Mouse (Mus musculus): ENCODE data around the gene Mypn. TPM values are rescaled to one million over a fixed set of nuclear protein-coding genes. Genes with fewer than 3 reads are reported as not detected.
A peak's percentile ranks its signal among the peaks of the same experiment; 100 is the strongest.

Mypn gene
- polyA plus RNA-seq, 1 experiment from 2014 or later = 0.09 TPM

GRCm38 (mm10) chr10:63155668-63156350 is 47.9 kb downstream of the Mypn start:
- no peaks in the 10 kb centered on the region for H3K9me3 ChIP-seq (ENCODE audit: control insufficient read depth, low read length)
- 86% methylated on average over 4 of the region's 4 CpGs for WGBS
- H3K36me3 ChIP-seq (ENCODE audit: control insufficient read depth, insufficient read depth, low read length) = no peaks in the 10 kb centered on the region
- DNase-seq (ENCODE audit: low spot score) (no peak), ATAC-seq (ENCODE audit: low FRiP score) (no peak)
- H3K4me2 ChIP-seq (replicated peaks; ENCODE audit: low read depth, low read length) = no peak overlapping the region
- H3K27ac ChIP-seq (ENCODE audit: low read depth, low read length) = no peak overlapping the region
- no peak overlapping the region for H3K4me3 ChIP-seq (ENCODE audit: low read depth, low read length)
- H3K27me3 ChIP-seq (ENCODE audit: control insufficient read depth, insufficient read depth, low read length) = no peaks in the 10 kb centered on the region
- H3K9ac ChIP-seq (ENCODE audit: low read depth, low read length) = no peak overlapping the region
- no peaks in the 10 kb centered on the region for H3K4me1 ChIP-seq (replicated peaks; ENCODE audit: control insufficient read depth, insufficient read depth, low read length)

- DNase-seq (ENCODE audit: low spot score) (no peak), ATAC-seq (ENCODE audit: low FRiP score) (no peak)
- WGBS = 93% methylated on average over 4 of the region's 4 CpGs
- H3K4me3 ChIP-seq (ENCODE audit: low read depth, low read length) = no peak overlapping the region
- no peaks in the 10 kb centered on the region for H3K9me3 ChIP-seq (ENCODE audit: control insufficient read depth, low read length)
- H3K27me3 ChIP-seq (ENCODE audit: control insufficient read depth, insufficient read depth, low read length) = no peaks in the 10 kb centered on the region
- no peaks in the 10 kb centered on the region for H3K4me1 ChIP-seq (replicated peaks; ENCODE audit: control insufficient read depth, insufficient read depth, low read length)
- H3K36me3 ChIP-seq (ENCODE audit: control insufficient read depth, insufficient read depth, low read length) = no peaks in the 10 kb centered on the region
- no peak overlapping the region for H3K27ac ChIP-seq (ENCODE audit: low read depth, low read length)
- no peak overlapping the region for H3K9ac ChIP-seq (ENCODE audit: low read depth, low read length)
- no peak overlapping the region for H3K4me2 ChIP-seq (replicated peaks; ENCODE audit: low read depth, low read length)
Observed at GRCm38 (mm10) chr10:63154726-63155125, 49.0 kb downstream of the Mypn start.

GRCm38 (mm10) chr10:63154226-63154625 is 49.5 kb downstream of the Mypn start:
- 84% methylated on average over 6 of the region's 6 CpGs for WGBS
- no peak for ATAC-seq (ENCODE audit: low FRiP score)
- H3K4me1 ChIP-seq (replicated peaks; ENCODE audit: control insufficient read depth, insufficient read depth, low read length) = no peaks in the 10 kb centered on the region
- H3K4me3 ChIP-seq (ENCODE audit: low read depth, low read length) = no peak overlapping the region
- no peaks in the 10 kb centered on the region for H3K36me3 ChIP-seq (ENCODE audit: control insufficient read depth, insufficient read depth, low read length)
- DNase-seq (ENCODE audit: low spot score) = no peak
- no peaks in the 10 kb centered on the region for H3K9me3 ChIP-seq (ENCODE audit: control insufficient read depth, low read length)
- no peak overlapping the region for H3K27ac ChIP-seq (ENCODE audit: low read depth, low read length)
- no peak overlapping the region for H3K4me2 ChIP-seq (replicated peaks; ENCODE audit: low read depth, low read length)
- no peak overlapping the region for H3K9ac ChIP-seq (ENCODE audit: low read depth, low read length)
- H3K27me3 ChIP-seq (ENCODE audit: control insufficient read depth, insufficient read depth, low read length) = no peaks in the 10 kb centered on the region

- no peak for ATAC-seq (ENCODE audit: low FRiP score)
Observed at GRCm38 (mm10) chr10:63153563-63153962, 50.2 kb downstream of the Mypn start.

GRCm38 (mm10) chr10:63152358-63152757 is 51.4 kb downstream of the Mypn start:
- Histone ChIP-seq H3K4me3 (ENCODE audit: low read depth, low read length) (no peak overlapping the region), H3K9ac (ENCODE audit: low read depth, low read length) (no peak overlapping the region), H3K4me1 (replicated peaks; ENCODE audit: control insufficient read depth, insufficient read depth, low read length) (no peaks in the 10 kb centered on the region), H3K27ac (ENCODE audit: low read depth, low read length) (no peak overlapping the region), H3K4me2 (replicated peaks; ENCODE audit: low read depth, low read length) (no peak overlapping the region), H3K27me3 (ENCODE audit: control insufficient read depth, insufficient read depth, low read length) (no peaks in the 10 kb centered on the region), H3K36me3 (ENCODE audit: control insufficient read depth, insufficient read depth, low read length) (no peaks in the 10 kb centered on the region), H3K9me3 (ENCODE audit: control insufficient read depth, low read length) (no peaks in the 10 kb centered on the region)
- ATAC-seq (ENCODE audit: low FRiP score) (no peak), DNase-seq (ENCODE audit: low spot score) (no peak)

More at GRCm38 (mm10) chr10:63153563-63153962, 50.2 kb downstream of the Mypn start:
- no peaks in the 10 kb centered on the region for H3K36me3 ChIP-seq (ENCODE audit: control insufficient read depth, insufficient read depth, low read length)
- no peaks in the 10 kb centered on the region for H3K9me3 ChIP-seq (ENCODE audit: control insufficient read depth, low read length)
- no peak overlapping the region for H3K27ac ChIP-seq (ENCODE audit: low read depth, low read length)
- no peak overlapping the region for H3K4me3 ChIP-seq (ENCODE audit: low read depth, low read length)
- no peak overlapping the region for H3K4me2 ChIP-seq (replicated peaks; ENCODE audit: low read depth, low read length)
- no peak overlapping the region for H3K9ac ChIP-seq (ENCODE audit: low read depth, low read length)
- peak; percentile 72 for DNase-seq (ENCODE audit: low spot score)
- no peaks in the 10 kb centered on the region for H3K27me3 ChIP-seq (ENCODE audit: control insufficient read depth, insufficient read depth, low read length)
- no peaks in the 10 kb centered on the region for H3K4me1 ChIP-seq (replicated peaks; ENCODE audit: control insufficient read depth, insufficient read depth, low read length)
- WGBS = 38% methylated on average over 3 of the region's 3 CpGs

- H3K36me3 ChIP-seq (ENCODE audit: control insufficient read depth, insufficient read depth, low read length) = no peaks in the 10 kb centered on the region
- H3K4me2 ChIP-seq (replicated peaks; ENCODE audit: low read depth, low read length) = no peak overlapping the region
- ATAC-seq (ENCODE audit: low FRiP score) (no peak), DNase-seq (ENCODE audit: low spot score) (no peak)
- no peaks in the 10 kb centered on the region for H3K4me1 ChIP-seq (replicated peaks; ENCODE audit: control insufficient read depth, insufficient read depth, low read length)
- H3K4me3 ChIP-seq (ENCODE audit: low read depth, low read length) = no peak overlapping the region
- 91% methylated on average over 13 of the region's 13 CpGs for WGBS
- no peak overlapping the region for H3K27ac ChIP-seq (ENCODE audit: low read depth, low read length)
- no peaks in the 10 kb centered on the region for H3K9me3 ChIP-seq (ENCODE audit: control insufficient read depth, low read length)
- H3K9ac ChIP-seq (ENCODE audit: low read depth, low read length) = no peak overlapping the region
- no peaks in the 10 kb centered on the region for H3K27me3 ChIP-seq (ENCODE audit: control insufficient read depth, insufficient read depth, low read length)
Observed at GRCm38 (mm10) chr10:63142660-63143059, 61.1 kb downstream of the Mypn start.

- H3K4me1 ChIP-seq (replicated peaks; ENCODE audit: control insufficient read depth, insufficient read depth, low read length) = no peaks in the 10 kb centered on the region
- no peaks in the 10 kb centered on the region for H3K9me3 ChIP-seq (ENCODE audit: control insufficient read depth, low read length)
- WGBS = 82% methylated on average over 6 of the region's 6 CpGs
- H3K4me3 ChIP-seq (ENCODE audit: low read depth, low read length) = no peak overlapping the region
- DNase-seq (ENCODE audit: low spot score) = no peak
- no peaks in the 10 kb centered on the region for H3K36me3 ChIP-seq (ENCODE audit: control insufficient read depth, insufficient read depth, low read length)
- no peak overlapping the region for H3K4me2 ChIP-seq (replicated peaks; ENCODE audit: low read depth, low read length)
- no peak overlapping the region for H3K27ac ChIP-seq (ENCODE audit: low read depth, low read length)
- H3K27me3 ChIP-seq (ENCODE audit: control insufficient read depth, insufficient read depth, low read length) = no peaks in the 10 kb centered on the region
- H3K9ac ChIP-seq (ENCODE audit: low read depth, low read length) = no peak overlapping the region
- no peak for ATAC-seq (ENCODE audit: low FRiP score)
Observed at GRCm38 (mm10) chr10:63136436-63136835, 67.3 kb downstream of the Mypn start.

GRCm38 (mm10) chr10:63135680-63136079 is 68.1 kb downstream of the Mypn start:
- Histone ChIP-seq H3K4me3 (ENCODE audit: low read depth, low read length) (no peak overlapping the region), H3K9me3 (ENCODE audit: control insufficient read depth, low read length) (no peaks in the 10 kb centered on the region), H3K9ac (ENCODE audit: low read depth, low read length) (no peak overlapping the region), H3K36me3 (ENCODE audit: control insufficient read depth, insufficient read depth, low read length) (no peaks in the 10 kb centered on the region), H3K4me1 (replicated peaks; ENCODE audit: control insufficient read depth, insufficient read depth, low read length) (no peaks in the 10 kb centered on the region), H3K4me2 (replicated peaks; ENCODE audit: low read depth, low read length) (no peak overlapping the region), H3K27ac (ENCODE audit: low read depth, low read length) (no peak overlapping the region), H3K27me3 (ENCODE audit: control insufficient read depth, insufficient read depth, low read length) (no peaks in the 10 kb centered on the region)
- no peak for ATAC-seq (ENCODE audit: low FRiP score)
- 52% methylated on average over 12 of the region's 12 CpGs for WGBS
- no peak for DNase-seq (ENCODE audit: low spot score)

GRCm38 (mm10) chr10:63133326-63133725 is 70.4 kb downstream of the Mypn start:
- H3K36me3 ChIP-seq (ENCODE audit: control insufficient read depth, insufficient read depth, low read length) = no peaks in the 10 kb centered on the region
- ATAC-seq (ENCODE audit: low FRiP score) (no peak), DNase-seq (ENCODE audit: low spot score) (no peak)
- 93% methylated on average over 4 of the region's 4 CpGs for WGBS
- H3K27ac ChIP-seq (ENCODE audit: low read depth, low read length) = no peak overlapping the region
- H3K9ac ChIP-seq (ENCODE audit: low read depth, low read length) = no peak overlapping the region
- no peaks in the 10 kb centered on the region for H3K4me1 ChIP-seq (replicated peaks; ENCODE audit: control insufficient read depth, insufficient read depth, low read length)
- H3K4me2 ChIP-seq (replicated peaks; ENCODE audit: low read depth, low read length) = no peak overlapping the region
- H3K4me3 ChIP-seq (ENCODE audit: low read depth, low read length) = no peak overlapping the region
- no peaks in the 10 kb centered on the region for H3K27me3 ChIP-seq (ENCODE audit: control insufficient read depth, insufficient read depth, low read length)
- H3K9me3 ChIP-seq (ENCODE audit: control insufficient read depth, low read length) = no peaks in the 10 kb centered on the region

Data from hindbrain, embryonic 11.5 days (tissue).